Mouse (Mus musculus) mouse trophoblast stem cell (cell line): ENCODE results near the gene Ttc22.

Source experiments
- in situ Hi-C, 2 experiments: fragments of 300-500 bp; cut with MseI, MboI; formaldehyde crosslinking; loops; 2 replicates in 1 of 2; 3 replicates in 1 of 2; pipeline ENCODE4 v1.15.1; 2025

Ttc22 gene

GRCm38 (mm10) chr4:106622030-106622493 is at the start of gene Ttc22:
Gene Ttc22, plus strand, starts transcription at chr4:106622432.
- in situ Hi-C loops, result no loop called here

- in situ Hi-C loops, result no loop called here
These were observed 47.2 kb upstream of the Ttc22 start for GRCm38 (mm10) chr4:106575022-106575421.

GRCm38 (mm10) chr4:106577511-106577910 is 44.7 kb upstream of the Ttc22 start:
- in situ Hi-C loops, result no loop called here

GRCm38 (mm10) chr4:106581176-106581864 is 40.9 kb upstream of the Ttc22 start:
- in situ Hi-C loops, result no loop called here

- in situ Hi-C loops, result no loop called here
These were observed 40.4 kb upstream of the Ttc22 start for GRCm38 (mm10) chr4:106581865-106582204.

- in situ Hi-C loops, result no loop called here
These were observed 39.6 kb upstream of the Ttc22 start for GRCm38 (mm10) chr4:106582428-106583153.

- in situ Hi-C loops, result no loop called here
These were observed 37.6 kb upstream of the Ttc22 start for GRCm38 (mm10) chr4:106584665-106585064.

GRCm38 (mm10) chr4:106587075-106587474 is 35.2 kb upstream of the Ttc22 start:
- in situ Hi-C loops, result no loop called here

GRCm38 (mm10) chr4:106590142-106590541 is 32.1 kb upstream of the Ttc22 start:
- in situ Hi-C loops, result no loop called here

- in situ Hi-C loops, result no loop called here
These were observed 31.4 kb upstream of the Ttc22 start for GRCm38 (mm10) chr4:106590871-106591270.

- in situ Hi-C loops, result no loop called here
These were observed 28.6 kb upstream of the Ttc22 start for GRCm38 (mm10) chr4:106593636-106594035.

- in situ Hi-C loops, result no loop called here
These were observed 26.0 kb upstream of the Ttc22 start for GRCm38 (mm10) chr4:106596200-106596599.

GRCm38 (mm10) chr4:106597055-106597454 is 25.2 kb upstream of the Ttc22 start:
- in situ Hi-C loops, result no loop called here

GRCm38 (mm10) chr4:106597741-106598140 is 24.5 kb upstream of the Ttc22 start:
- in situ Hi-C loops, result no loop called here

- in situ Hi-C loops, result no loop called here
These were observed 22.8 kb upstream of the Ttc22 start for GRCm38 (mm10) chr4:106599415-106599814.

- in situ Hi-C loops, result no loop called here
These were observed 21.5 kb upstream of the Ttc22 start for GRCm38 (mm10) chr4:106600770-106601169.

- in situ Hi-C loops, result no loop called here
These were observed 15.3 kb upstream of the Ttc22 start for GRCm38 (mm10) chr4:106606639-106607554.

GRCm38 (mm10) chr4:106607905-106608304 is 14.3 kb upstream of the Ttc22 start:
- in situ Hi-C loops, result no loop called here

GRCm38 (mm10) chr4:106613105-106613504 is 9.1 kb upstream of the Ttc22 start:
- in situ Hi-C loops, result loop anchor here (5.0 to 10.0 kb wide), 2 partner anchors 92 to 94 kb away; no protein-coding TSS in a partner anchor

- in situ Hi-C loops, result loop anchor here (5.0 to 10.0 kb wide), 2 partner anchors 91 to 94 kb away; no protein-coding TSS in a partner anchor
These were observed 8.7 kb upstream of the Ttc22 start for GRCm38 (mm10) chr4:106613560-106613959.

GRCm38 (mm10) chr4:106614180-106614797 is 7.9 kb upstream of the Ttc22 start:
- in situ Hi-C loops, result loop anchor here (5.0 to 10.0 kb wide), 2 partner anchors 91 to 93 kb away; no protein-coding TSS in a partner anchor
